Mouse (Mus musculus): ENCODE measurements around the gene Rnf11.
"Not testable (repeated sequence)": the region's sequence is repeated elsewhere in the genome, so short reads cannot be mapped to it uniquely, and the experiment has no call there.

Rnf11 gene

DNA sequence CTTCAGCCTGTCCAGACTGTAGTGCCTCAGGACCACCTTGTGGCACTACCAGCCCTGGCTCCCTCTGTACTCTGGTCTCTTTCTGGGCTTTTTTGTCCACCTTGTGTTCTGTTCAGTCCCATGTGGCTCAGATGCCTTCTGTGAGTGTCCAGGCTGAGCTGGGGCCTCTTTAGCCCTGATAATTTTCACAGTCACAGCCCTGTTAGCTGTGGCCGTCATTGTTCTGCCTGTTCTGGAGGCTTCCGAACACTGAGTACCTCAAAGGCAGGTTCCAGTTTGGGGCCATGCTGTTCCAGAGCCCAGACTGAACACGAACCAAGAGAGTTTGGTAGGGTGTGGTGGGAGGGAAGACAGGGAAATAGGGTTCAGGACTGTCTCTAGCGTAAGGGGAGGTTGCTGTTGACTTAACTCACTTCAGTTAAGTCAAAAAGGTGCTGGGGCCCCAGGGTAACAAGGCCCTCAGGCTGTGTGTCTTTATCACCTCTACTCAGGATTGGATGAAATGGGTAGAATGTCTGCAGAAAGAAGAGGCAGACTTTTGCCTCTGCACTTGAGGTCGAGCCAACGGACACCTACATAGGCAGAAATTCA, 73.1 kb downstream of the Rnf11 start:
- in situ Hi-C loops (cut with MboI), result no loop called here

DNA sequence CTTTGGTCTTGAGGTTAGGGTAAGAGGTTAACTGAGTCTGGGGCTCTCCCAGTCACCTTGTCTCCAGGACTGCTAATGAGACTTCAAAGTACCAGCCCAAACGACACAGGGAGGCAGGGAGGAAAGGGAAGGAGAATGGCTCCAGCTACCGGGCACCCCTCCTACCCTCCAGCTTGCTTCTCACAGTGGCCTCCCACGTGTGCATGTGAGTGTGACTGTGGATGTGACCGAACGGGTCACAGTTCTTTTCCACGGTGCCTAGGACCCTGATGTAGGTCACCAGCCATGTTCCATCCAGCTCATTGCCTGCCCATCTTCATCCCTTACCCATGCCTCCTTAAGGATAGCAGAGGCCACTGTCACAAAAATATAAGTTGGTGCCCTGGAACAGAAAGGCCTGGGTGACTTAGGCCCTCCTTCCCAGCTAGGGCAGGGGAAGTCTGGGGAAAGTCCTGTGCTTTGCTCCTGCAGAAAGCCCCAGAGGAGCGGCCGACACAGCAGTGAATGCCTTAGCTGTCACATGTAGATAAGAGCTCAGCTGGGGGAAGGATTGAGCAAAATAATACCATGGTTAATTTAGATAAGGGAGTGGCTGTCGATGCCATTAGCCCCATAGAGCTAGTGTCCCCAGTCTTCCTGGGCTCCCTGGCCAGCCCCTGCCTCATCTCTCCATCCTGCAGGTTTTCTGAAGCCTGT, 73.7 kb downstream of the Rnf11 start:
- in situ Hi-C loops (cut with MboI), result no loop called here

DNA sequence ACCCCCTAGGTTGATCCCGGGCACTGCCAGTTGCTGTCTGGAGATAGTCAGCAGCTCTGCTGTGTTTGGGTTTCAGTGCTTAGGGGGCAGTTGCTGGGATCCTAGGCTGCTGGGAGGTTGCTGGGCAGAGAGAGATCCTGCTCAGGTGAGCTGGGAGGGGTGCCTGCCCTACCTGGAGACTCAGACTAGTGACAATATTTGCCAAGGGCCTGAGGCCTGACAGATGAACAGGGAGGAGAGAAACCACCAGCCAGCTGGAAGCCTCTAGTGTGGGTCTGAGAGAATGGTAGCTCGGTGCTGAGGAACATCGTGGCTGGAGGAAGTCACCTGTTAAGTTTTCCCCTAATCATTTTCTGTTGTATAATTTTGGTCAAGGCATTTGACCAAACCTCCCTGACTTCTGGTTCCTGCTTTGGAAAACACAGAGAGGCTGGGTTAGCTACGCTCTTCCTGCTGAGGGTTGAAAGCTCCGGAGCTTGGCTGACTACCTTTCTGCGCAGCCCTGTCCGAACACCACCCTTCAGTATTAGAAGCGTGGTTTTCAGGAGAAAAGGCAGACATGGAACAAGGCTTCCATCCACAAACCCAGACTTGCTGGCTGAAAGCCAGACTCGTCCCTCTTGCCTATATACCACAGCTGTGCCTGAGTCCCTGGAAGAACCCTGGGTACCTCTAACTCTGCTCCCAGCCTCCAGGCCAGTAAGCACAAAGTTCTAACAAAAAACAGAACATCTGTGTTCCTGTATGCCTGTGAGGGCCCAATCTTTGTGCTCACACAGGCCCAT, 76.6 kb downstream of the Rnf11 start:
- in situ Hi-C loops (cut with MboI), result no loop called here

DNA sequence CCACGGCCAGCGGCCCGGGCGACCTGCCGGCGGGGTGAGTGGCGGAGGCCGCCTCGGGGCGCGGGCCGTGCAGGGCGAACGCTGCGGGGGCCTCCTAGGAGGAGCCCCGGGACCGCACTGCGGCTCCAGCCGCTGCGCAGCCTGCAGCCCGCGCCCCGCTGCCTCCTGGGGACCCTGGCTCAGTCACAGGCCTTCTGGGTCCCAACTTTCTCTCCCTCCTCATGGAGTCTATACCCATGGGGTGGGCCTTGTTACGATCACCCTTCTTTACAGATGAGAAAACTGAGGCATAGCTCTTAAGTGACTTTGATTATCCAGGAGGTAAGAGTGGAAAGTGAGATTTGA, 77.4 kb downstream of the Rnf11 start:
- in situ Hi-C loops (cut with MboI), result no loop called here

DNA sequence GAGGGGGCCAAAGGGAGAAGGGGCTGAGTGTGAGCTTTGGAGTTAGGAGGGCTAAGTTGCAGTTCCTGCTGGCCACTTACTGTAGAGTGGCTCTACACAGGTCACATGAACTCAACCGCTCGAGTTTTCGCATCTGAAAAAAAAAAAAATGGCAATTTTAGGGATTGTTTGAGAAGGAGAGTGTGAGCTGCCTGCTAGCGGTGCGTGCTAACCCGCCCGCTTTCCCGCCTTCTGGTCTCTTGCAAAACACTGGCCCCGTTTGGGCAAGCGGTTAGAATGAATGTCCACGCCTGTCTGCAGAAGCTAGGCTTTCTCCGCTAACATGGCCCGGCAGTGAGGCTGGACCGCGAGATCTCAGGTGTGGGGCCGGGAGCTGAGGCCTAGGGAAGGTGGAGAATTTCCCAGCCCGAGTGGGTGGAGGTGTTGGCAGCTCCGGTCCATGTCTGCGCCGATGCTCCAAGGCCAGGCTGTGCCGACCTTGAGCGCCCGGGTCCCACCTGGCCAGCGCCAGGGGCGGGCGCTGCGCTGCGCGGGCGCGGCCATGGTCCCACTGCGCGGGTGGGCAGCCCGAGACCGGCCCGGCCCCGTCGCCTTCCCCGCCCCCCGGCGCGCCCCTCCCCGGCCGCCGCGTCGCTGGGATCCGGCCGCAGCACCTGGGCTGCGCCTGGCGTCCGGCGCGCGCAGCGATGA, 77.9 kb downstream of the Rnf11 start, which contains the start of gene Ttc39a:
TSS of gene Ttc39a (plus strand) at position 138 of the 690 bp plus-strand sequence.
- in situ Hi-C loops (cut with MboI), result no loop called here

DNA sequence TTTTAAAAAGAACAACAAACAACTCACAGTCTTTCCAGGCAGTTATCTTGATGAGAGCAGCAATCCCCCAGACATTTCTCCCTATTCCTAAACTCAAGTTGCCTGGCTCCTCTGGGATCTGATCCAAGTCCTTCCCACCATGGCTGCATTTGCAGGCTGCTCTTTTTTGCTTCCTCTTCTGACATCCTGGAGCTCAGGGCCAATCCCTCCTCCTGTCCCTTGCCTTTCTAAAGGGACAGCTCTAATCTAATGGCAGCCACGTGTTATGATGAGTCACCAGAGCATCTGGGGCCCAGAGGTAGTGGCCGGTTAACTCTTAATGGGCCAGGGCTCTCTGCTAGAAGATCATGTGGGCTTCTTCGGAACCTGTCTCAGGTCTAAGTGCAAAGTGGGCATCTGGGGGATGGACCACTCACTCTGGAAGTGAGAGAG, 78.5 kb downstream of the Rnf11 start:
- in situ Hi-C loops (cut with MboI), result no loop called here

DNA sequence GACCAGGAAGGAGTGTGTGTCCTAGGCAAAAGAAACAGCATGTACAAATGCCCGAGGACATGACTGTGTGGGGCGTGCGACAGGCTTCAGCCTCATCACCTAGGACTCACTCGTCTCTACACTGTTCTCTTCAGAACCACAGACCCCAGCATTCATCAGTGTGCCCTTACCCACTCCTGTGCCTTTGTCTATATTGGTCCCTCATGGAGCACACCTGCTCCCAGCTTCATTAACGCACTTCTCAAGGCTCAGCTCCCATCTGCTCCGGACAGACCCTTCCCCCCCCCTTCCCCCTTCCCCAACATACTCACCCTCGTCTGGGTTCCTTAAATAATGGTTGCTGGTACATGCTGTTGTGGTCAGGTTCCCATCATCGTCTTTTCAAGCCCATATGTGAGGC, 79.1 kb downstream of the Rnf11 start:
- in situ Hi-C loops (cut with MboI), result no loop called here

DNA sequence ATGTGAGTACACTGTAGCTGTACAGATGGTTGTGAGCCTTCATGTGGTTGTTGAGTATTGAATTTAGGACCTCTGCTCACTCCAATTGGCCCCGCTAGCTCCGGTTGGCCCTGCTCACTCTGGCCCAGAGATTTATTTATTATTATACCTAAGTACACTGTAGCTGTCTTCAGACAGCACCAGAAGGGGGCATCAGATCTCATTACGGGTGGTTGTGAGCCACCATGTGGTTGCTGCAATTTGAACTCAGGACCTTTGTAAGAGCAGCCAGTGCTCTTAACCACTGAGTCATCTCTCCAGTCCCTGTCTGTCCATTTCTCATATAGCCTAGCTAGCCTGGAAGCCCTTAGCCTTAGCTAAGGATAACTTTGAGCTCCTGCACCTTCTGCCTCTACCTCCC, 79.6 kb downstream of the Rnf11 start:
- in situ Hi-C loops (cut with MboI), result not testable (repeated sequence)

DNA sequence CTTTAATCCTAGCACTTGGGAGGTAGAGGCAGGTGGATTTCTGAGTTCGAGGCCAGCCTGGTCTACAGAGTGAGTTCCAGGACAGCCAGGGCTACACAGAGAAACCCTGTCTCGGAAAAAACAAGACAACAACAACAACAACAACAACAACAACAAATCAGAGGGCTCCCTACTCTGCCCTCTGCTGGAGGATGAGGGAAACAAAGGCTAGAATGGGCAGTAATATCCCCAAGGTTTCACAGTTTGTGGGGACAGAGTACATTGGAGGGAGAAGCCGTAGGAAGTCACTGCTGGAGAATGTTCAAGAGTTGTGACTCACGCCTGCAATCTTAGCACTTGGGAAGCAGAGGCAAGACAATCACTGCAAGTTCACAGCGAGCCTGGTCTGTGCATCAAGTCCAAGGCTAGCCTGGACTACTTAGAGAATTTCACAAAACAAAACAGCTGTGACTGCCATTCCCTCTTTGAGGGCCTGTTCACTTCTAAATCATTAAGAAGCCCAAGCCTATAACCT, 83.3 kb downstream of the Rnf11 start:
- in situ Hi-C loops (cut with MboI), result no loop called here
